In the genomic region with DNA sequence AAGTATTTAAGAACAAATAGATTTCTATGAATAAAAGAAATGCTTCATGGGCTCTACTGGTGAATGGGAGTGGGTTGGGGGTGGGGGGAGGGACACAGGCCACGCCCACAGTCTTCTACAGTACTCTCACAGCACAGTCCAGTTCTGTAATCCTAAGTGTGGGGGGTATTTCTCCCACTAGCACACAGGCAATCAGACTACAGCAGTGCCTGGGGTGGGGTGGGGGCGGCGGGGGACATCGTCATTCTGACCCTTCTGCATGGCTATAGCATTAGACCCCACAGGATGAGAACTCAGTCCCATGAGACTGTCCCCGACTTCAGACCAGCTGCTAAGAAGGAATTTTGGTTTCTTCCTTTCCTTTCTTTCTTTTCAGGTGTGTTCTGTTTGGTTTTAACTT, we compare ENCODE assay signal across 14 mouse cellular contexts. TPM values are rescaled to one million over a fixed set of nuclear protein-coding genes. Genes with fewer than 3 reads are reported as not detected.
DNase-seq lines count a peak whose midpoint lies in the region; ATAC-seq lines count a peak whose summit lies in the region.
"Had no signal": no experiment of that assay in that cellular context is flagged by ENCODE, and none has a peak within 500 bp of the region (broad histone marks: within the 10 kb centered on the region; RNA-seq: fewer than 3 reads in every experiment).

No protein-coding gene starts in this region.

- H3K4me3 ChIP-seq in forebrain, embryonic 12.5 days (replicated peaks): no peak overlapping the region
- H3K4me3 ChIP-seq in forebrain, embryonic 14.5 days (ENCODE audit: low read depth, low read length): no peak overlapping the region
- no peak overlapping the region for H3K4me3 ChIP-seq in limb, embryonic 11.5 days (ENCODE audit: low read depth, low read length)
- no peak overlapping the region for H3K4me3 ChIP-seq in limb, embryonic 10.5 days
- H3K4me3 ChIP-seq in hindbrain, embryonic 16.5 days (ENCODE audit: low read length): no peak overlapping the region
- no peak overlapping the region for H3K4me3 ChIP-seq in neural tube, embryonic 14.5 days (ENCODE audit: low read depth, low read length)
- H3K4me3 ChIP-seq: erythroblast, embryonic 14.5 days; left cerebral cortex, adult 2 months; limb, embryonic 13.5 days; myocyte had no signal

- H3K36me3 ChIP-seq in forebrain, embryonic 12.5 days (replicated peaks): no peaks in the 10 kb centered on the region
- H3K36me3 ChIP-seq in forebrain, embryonic 14.5 days (ENCODE audit: control insufficient read depth, insufficient read depth, low read length): no peaks in the 10 kb centered on the region
- no peaks in the 10 kb centered on the region for H3K36me3 ChIP-seq in limb, embryonic 11.5 days (ENCODE audit: control insufficient read depth, insufficient read depth, low read length)
- no peaks in the 10 kb centered on the region for H3K36me3 ChIP-seq in limb, embryonic 10.5 days
- H3K36me3 ChIP-seq in hindbrain, embryonic 16.5 days (ENCODE audit: control insufficient read depth, insufficient read depth, low read length): no peaks in the 10 kb centered on the region
- no peaks in the 10 kb centered on the region for H3K36me3 ChIP-seq in neural tube, embryonic 14.5 days (ENCODE audit: control insufficient read depth, insufficient read depth, low read length)
- H3K36me3 ChIP-seq: limb, embryonic 13.5 days had no signal

- no peak overlapping the region for H3K27ac ChIP-seq in forebrain, embryonic 12.5 days
- no peak overlapping the region for H3K27ac ChIP-seq in forebrain, embryonic 14.5 days (ENCODE audit: low read depth, low read length)
- no peak overlapping the region for H3K27ac ChIP-seq in limb, embryonic 11.5 days (replicated peaks; ENCODE audit: low read depth, low read length)
- no peak overlapping the region for H3K27ac ChIP-seq in limb, embryonic 10.5 days
- no peak overlapping the region for H3K27ac ChIP-seq in hindbrain, embryonic 16.5 days (ENCODE audit: low read depth, low read length)
- H3K27ac ChIP-seq in neural tube, embryonic 14.5 days (ENCODE audit: low read depth, low read length): no peak overlapping the region
- H3K27ac ChIP-seq: left cerebral cortex, adult 2 months; limb, embryonic 13.5 days; liver, embryonic 14.5 days; stomach, postnatal 0 days had no signal

- no peaks in the 10 kb centered on the region for H3K9me3 ChIP-seq in forebrain, embryonic 12.5 days
- H3K9me3 ChIP-seq in forebrain, embryonic 14.5 days (replicated peaks; ENCODE audit: control insufficient read depth, low read length): no peaks in the 10 kb centered on the region
- no peaks in the 10 kb centered on the region for H3K9me3 ChIP-seq in limb, embryonic 11.5 days (ENCODE audit: control insufficient read depth, low read length)
- H3K9me3 ChIP-seq in limb, embryonic 10.5 days (replicated peaks): no peaks in the 10 kb centered on the region
- no peaks in the 10 kb centered on the region for H3K9me3 ChIP-seq in hindbrain, embryonic 16.5 days (ENCODE audit: control insufficient read depth, low read length)
- no peaks in the 10 kb centered on the region for H3K9me3 ChIP-seq in neural tube, embryonic 14.5 days (ENCODE audit: control insufficient read depth, low read length)
- H3K9me3 ChIP-seq: limb, embryonic 13.5 days had no signal

- H3K27me3 ChIP-seq in forebrain, embryonic 12.5 days: peaks cover 4% of the 10 kb centered on the region; the same call in 1 of the 2 replicates
- no peaks in the 10 kb centered on the region for H3K27me3 ChIP-seq in forebrain, embryonic 14.5 days (replicated peaks; ENCODE audit: control insufficient read depth, insufficient read depth, low read length)
- H3K27me3 ChIP-seq in limb, embryonic 11.5 days (ENCODE audit: control insufficient read depth, insufficient read depth, low read length): no peaks in the 10 kb centered on the region
- H3K27me3 ChIP-seq in limb, embryonic 10.5 days (ENCODE audit: low read depth, poor library complexity, severe bottlenecking): no peaks in the 10 kb centered on the region
- H3K27me3 ChIP-seq in hindbrain, embryonic 16.5 days (replicated peaks; ENCODE audit: control insufficient read depth, insufficient read depth, low read length): no peaks in the 10 kb centered on the region; the same call in 1 of the 2 replicates
- H3K27me3 ChIP-seq in neural tube, embryonic 14.5 days (ENCODE audit: control insufficient read depth, insufficient read depth, low read length): no peaks in the 10 kb centered on the region
- H3K27me3 ChIP-seq: limb, embryonic 13.5 days had no signal

- H3K4me2 ChIP-seq in forebrain, embryonic 12.5 days: no peak overlapping the region
- no peak overlapping the region for H3K4me2 ChIP-seq in forebrain, embryonic 14.5 days (ENCODE audit: low read length)
- H3K4me2 ChIP-seq in limb, embryonic 11.5 days (ENCODE audit: low read depth, severe bottlenecking): no peak overlapping the region
- no peak overlapping the region for H3K4me2 ChIP-seq in hindbrain, embryonic 16.5 days (ENCODE audit: low read length)
- no peak overlapping the region for H3K4me2 ChIP-seq in neural tube, embryonic 14.5 days (ENCODE audit: low read depth, low read length)

- peaks cover 19% of the 10 kb centered on the region for H3K4me1 ChIP-seq in forebrain, embryonic 12.5 days
- H3K4me1 ChIP-seq in forebrain, embryonic 14.5 days (ENCODE audit: control insufficient read depth, insufficient read depth, low read length): 0 out of 2 replicates have a peak, but pooled peaks cover 2% of the 10 kb centered on the region
- peaks cover 5% of the 10 kb centered on the region; the same call in 1 of the 2 replicates for H3K4me1 ChIP-seq in limb, embryonic 11.5 days (ENCODE audit: control insufficient read depth, insufficient read depth, low read length)
- peaks cover 38% of the 10 kb centered on the region for H3K4me1 ChIP-seq in limb, embryonic 10.5 days
- H3K4me1 ChIP-seq in hindbrain, embryonic 16.5 days (ENCODE audit: control insufficient read depth, insufficient read depth, low read depth, low read length): peaks cover 8% of the 10 kb centered on the region
- H3K4me1 ChIP-seq in neural tube, embryonic 14.5 days (ENCODE audit: control insufficient read depth, insufficient read depth, low read length): 0 out of 2 replicates have a peak, but pooled peaks cover 3% of the 10 kb centered on the region

- ATAC-seq in forebrain, embryonic 12.5 days (ENCODE audit: low FRiP score): 0 out of 2 replicates have a peak, but pooled peaks have one; percentile 9
- ATAC-seq in forebrain, embryonic 14.5 days: no peak; the same call in 1 of the 2 replicates
- ATAC-seq in limb, embryonic 11.5 days (ENCODE audit: insufficient number of reproducible peaks, low FRiP score, low TSS enrichment, low read depth): peak; percentile 35; the same call in 1 of the 2 replicates
- peak; percentile 37; the same call in 1 of the 2 replicates for ATAC-seq in hindbrain, embryonic 16.5 days
- ATAC-seq in neural tube, embryonic 14.5 days (ENCODE audit: low read depth): peak; percentile 41; the same call in 1 of the 2 replicates

- no peak for DNase-seq in forebrain, embryonic 14.5 days (ENCODE audit: low spot score)
- no peak for DNase-seq in limb, embryonic 11.5 days (ENCODE audit: low spot score)
- DNase-seq in limb, embryonic 10.5 days (ENCODE audit: low spot score): no peak
- DNase-seq in thymus, postnatal 14 days: no peak
- DNase-seq in ovary, postnatal 36 days (ENCODE audit: low spot score): no peak

- H3K9ac ChIP-seq in forebrain, embryonic 12.5 days: no peak overlapping the region
- no peak overlapping the region for H3K9ac ChIP-seq in forebrain, embryonic 14.5 days (ENCODE audit: low read length)
- H3K9ac ChIP-seq in limb, embryonic 11.5 days (ENCODE audit: low read length): no peak overlapping the region
- no peak overlapping the region for H3K9ac ChIP-seq in hindbrain, embryonic 16.5 days (ENCODE audit: low read depth, low read length)
- no peak overlapping the region for H3K9ac ChIP-seq in neural tube, embryonic 14.5 days (replicated peaks; ENCODE audit: low read depth, low read length)
- H3K9ac ChIP-seq: limb, embryonic 13.5 days; liver, embryonic 14.5 days had no signal

- 92% methylated on average over 5 of the region's 5 CpGs for WGBS in forebrain, embryonic 12.5 days
- WGBS in forebrain, embryonic 14.5 days: 83% methylated on average over 5 of the region's 5 CpGs
- 73% methylated on average over 5 of the region's 5 CpGs for WGBS in limb, embryonic 11.5 days
- 76% methylated on average over 5 of the region's 5 CpGs for WGBS in limb, embryonic 10.5 days
- WGBS in hindbrain, embryonic 16.5 days: 78% methylated on average over 5 of the region's 5 CpGs
- 83% methylated on average over 5 of the region's 5 CpGs for WGBS in neural tube, embryonic 14.5 days

RNA-seq across cellular contexts. Expression of gene Haao, which starts 2.0 kb away (rescaled TPM):
- polyA plus RNA-seq in forebrain, embryonic 12.5 days (2016; fragmentation: Nextera tagmentation; extraction: Ambion mirVana): not detected in 2 replicates
- 0.53 TPM in 1 of 2 replicates, not detected in the other for polyA plus RNA-seq in forebrain, embryonic 14.5 days (2014; fragmentation: Nextera tagmentation; extraction: Ambion mirVana)
- 0.43 and 0.91 TPM in 2 replicates for polyA plus RNA-seq in limb, embryonic 11.5 days (2014; fragmentation: Nextera tagmentation; extraction: Ambion mirVana)
- 0.70 and 0.99 TPM in 2 replicates for polyA plus RNA-seq in limb, embryonic 10.5 days (2016; fragmentation: Nextera tagmentation; extraction: Ambion mirVana)
- polyA plus RNA-seq in hindbrain, embryonic 16.5 days (2015; fragmentation: Nextera tagmentation; extraction: Ambion mirVana): 0.15 and 0.51 TPM in 2 replicates
- polyA plus RNA-seq in neural tube, embryonic 14.5 days (2014; fragmentation: Nextera tagmentation; extraction: Ambion mirVana): 0.16 TPM in 1 of 2 replicates, not detected in the other
- polyA plus RNA-seq: erythroblast, embryonic 14.5 days; myocyte had no signal
